Mouse (Mus musculus) right cerebral cortex, postnatal 14 days (tissue): ENCODE results near the gene Vmn2r104.

Source experiments
- DNase-seq: peaks from one replicate; pipeline ENCODE4 v3.0.0; 2022

Gene Vmn2r104

GRCm38 (mm10) chr17:20048236-20048635, at the start of gene Vmn2r104:
Gene Vmn2r104, minus strand, starts transcription at chr17:20048336.
- DNase-seq: no peak

- DNase-seq: no peak
Measured at GRCm38 (mm10) chr17:20074090-20074489, 26.0 kb upstream of the Vmn2r104 start.

- DNase-seq: no peak
Measured at GRCm38 (mm10) chr17:20071656-20072396, 23.7 kb upstream of the Vmn2r104 start.
